Mouse (Mus musculus) urinary bladder, adult 2 months (tissue): ENCODE results near the gene Vat1. TPM values are rescaled to one million over a fixed set of nuclear protein-coding genes. Genes with fewer than 3 reads are reported as not detected.

Experiments used
- polyA plus RNA-seq: library from polyadenylated mRNA; depleted of rRNA; stranded (reverse); fragments of >200 nt; gene quantifications from 2 replicates; pipeline ENCODE4 v1.2.3, GENCODE M21; 2012; rRNA removed

Gene Vat1
- polyA plus RNA-seq, 1 experiment = 172 TPM

Other genes starting within 250 kb of the Vat1 start
- 45.0 and 45.7 TPM in 2 replicates for gene Ezh1, start 239.8 kb downstream of the Vat1 start, polyA plus RNA-seq
- 79.5 and 82.0 TPM in 2 replicates for gene Ramp2, start 220.2 kb downstream of the Vat1 start, polyA plus RNA-seq
- 73.3 and 91.1 TPM in 2 replicates for gene Vps25, start 212.5 kb downstream of the Vat1 start, polyA plus RNA-seq
- 7.4 and 10.6 TPM in 2 replicates for gene Wnk4, start 205.7 kb downstream of the Vat1 start, polyA plus RNA-seq
- gene Cntd1, start 187.2 kb downstream of the Vat1 start, polyA plus RNA-seq = 1.4 and 1.5 TPM in 2 replicates
- 155 and 156 TPM in 2 replicates for gene Coa3, start 187.1 kb downstream of the Vat1 start, polyA plus RNA-seq
- 147 and 154 TPM in 2 replicates for gene Becn1, start 163.9 kb downstream of the Vat1 start, polyA plus RNA-seq
- gene Psme3, start 150.0 kb downstream of the Vat1 start, polyA plus RNA-seq = 60.6 and 68.7 TPM in 2 replicates
- gene Aoc2, start 141.2 kb downstream of the Vat1 start, polyA plus RNA-seq = 3.8 and 4.8 TPM in 2 replicates
- gene Aoc3, start 135.6 kb downstream of the Vat1 start, polyA plus RNA-seq = 59.2 and 75.5 TPM in 2 replicates
- gene G6pc, start 98.7 kb downstream of the Vat1 start, polyA plus RNA-seq = not detected in 2 replicates
- 26.1 and 27.7 TPM in 2 replicates for gene Aarsd1, start 48.6 kb downstream of the Vat1 start, polyA plus RNA-seq
- 0.95 and 1.0 TPM in 2 replicates for gene Gm27029, start 41.4 kb downstream of the Vat1 start, polyA plus RNA-seq
- 22.1 and 22.9 TPM in 2 replicates for gene Rundc1, start 41.1 kb downstream of the Vat1 start, polyA plus RNA-seq
- 21.1 and 28.2 TPM in 2 replicates for gene Ptges3l, start 40.9 kb downstream of the Vat1 start, polyA plus RNA-seq
- gene Rpl27, start 23.9 kb downstream of the Vat1 start, polyA plus RNA-seq = 932 and 1,046 TPM in 2 replicates
- 66.6 and 79.9 TPM in 2 replicates for gene Ifi35, start 17.8 kb downstream of the Vat1 start, polyA plus RNA-seq
- gene Rnd2, start 1.2 kb downstream of the Vat1 start, polyA plus RNA-seq = 19.2 TPM in 2 replicates
- 0.43 and 0.59 TPM in 2 replicates for gene Brca1, start 85.7 kb upstream of the Vat1 start, polyA plus RNA-seq
- 85.6 and 91.1 TPM in 2 replicates for gene Nbr1, start 85.9 kb upstream of the Vat1 start, polyA plus RNA-seq
- gene Tmem106a, start 116.0 kb upstream of the Vat1 start, polyA plus RNA-seq = 31.8 and 34.3 TPM in 2 replicates
- not detected in 2 replicates for gene Gm11634, start 133.0 kb upstream of the Vat1 start, polyA plus RNA-seq
- 34.4 and 37.5 TPM in 2 replicates for gene Rdm1, start 161.0 kb upstream of the Vat1 start, polyA plus RNA-seq
- 41.9 and 52.2 TPM in 2 replicates for gene Arl4d, start 199.3 kb upstream of the Vat1 start, polyA plus RNA-seq